Mouse (Mus musculus): ENCODE measurements around the gene Ubxn11.
"Not testable (repeated sequence)": the region's sequence is repeated elsewhere in the genome, so short reads cannot be mapped to it uniquely, and the experiment has no call there.

Gene Ubxn11

GRCm38 (mm10) chr4:134136280-134136926 lies 34.0 kb downstream of the Ubxn11 start:
- intact Hi-C loops (cut with DNase I) = no loop called here

- intact Hi-C loops (cut with DNase I) = no loop called here
These were observed 36.5 kb downstream of the Ubxn11 start for GRCm38 (mm10) chr4:134138857-134139256.

GRCm38 (mm10) chr4:134144297-134144696 lies 41.9 kb downstream of the Ubxn11 start:
- intact Hi-C loops (cut with DNase I) = not testable (repeated sequence)

DNA sequence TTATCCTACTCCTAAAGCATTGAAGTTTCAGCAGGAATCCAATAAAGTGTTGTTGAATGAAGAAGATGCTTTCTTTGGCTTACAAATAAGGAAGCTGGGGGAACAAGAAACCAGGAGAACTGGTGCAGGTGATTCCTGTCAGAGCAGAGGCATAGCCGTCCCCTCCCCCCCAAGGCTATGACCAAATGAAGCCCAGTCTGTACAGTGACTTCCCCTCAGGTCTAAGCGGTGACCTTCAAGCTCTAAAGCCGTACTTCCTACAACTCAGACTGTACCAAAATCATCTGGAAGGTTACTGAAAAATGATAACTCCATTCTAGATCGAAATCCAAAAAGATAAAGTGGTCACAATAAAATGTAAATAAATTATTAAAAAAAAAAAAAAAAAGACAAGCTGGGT lies 47.0 kb downstream of the Ubxn11 start:
- intact Hi-C loops (cut with DNase I) = no loop called here

- intact Hi-C loops (cut with DNase I) = no loop called here
These were observed 49.7 kb downstream of the Ubxn11 start for GRCm38 (mm10) chr4:134152112-134152511.

GRCm38 (mm10) chr4:134153656-134154055 lies 51.3 kb downstream of the Ubxn11 start:
- intact Hi-C loops (cut with DNase I) = no loop called here

DNA sequence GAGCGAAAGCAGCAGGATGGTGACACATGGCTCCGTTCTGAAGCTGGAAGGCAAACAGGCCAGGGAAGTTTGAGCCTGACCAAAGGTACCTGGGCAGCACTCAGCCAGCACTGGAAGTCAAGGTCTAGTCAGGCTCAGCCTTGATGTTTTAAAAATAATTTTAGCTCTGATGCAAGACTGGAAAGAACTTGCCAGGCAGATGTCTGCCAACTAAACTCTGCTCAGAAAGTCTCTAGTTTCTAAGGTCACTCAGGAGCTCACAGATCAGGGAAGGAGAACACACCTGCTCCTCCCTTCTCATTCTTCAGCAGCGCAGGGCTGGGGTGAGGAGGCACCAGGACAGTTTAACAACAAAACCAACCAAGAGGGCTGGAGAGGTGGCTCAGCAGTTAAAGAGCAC lies 52.0 kb downstream of the Ubxn11 start:
- intact Hi-C loops (cut with DNase I) = no loop called here

DNA sequence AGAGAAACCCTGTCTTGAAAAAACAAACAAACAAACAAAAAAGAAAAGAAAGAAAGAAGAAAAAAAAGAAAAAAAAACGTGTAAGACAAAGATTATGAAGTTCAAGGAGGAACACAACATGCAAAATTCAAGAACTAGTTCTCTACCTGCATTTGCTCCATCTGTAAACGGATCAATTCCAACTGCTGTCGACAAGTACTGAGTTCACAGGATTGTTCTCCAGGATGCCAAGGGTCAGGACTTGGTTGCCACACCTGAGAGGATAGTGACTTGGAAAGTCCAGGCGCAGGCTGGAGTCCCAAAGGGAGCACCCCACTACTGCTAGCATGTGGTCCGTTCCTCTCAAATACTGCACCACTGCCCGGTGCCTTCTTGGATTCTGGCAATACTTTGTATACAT lies 53.2 kb downstream of the Ubxn11 start:
- intact Hi-C loops (cut with DNase I) = no loop called here

- intact Hi-C loops (cut with DNase I) = no loop called here
These were observed 53.6 kb downstream of the Ubxn11 start for GRCm38 (mm10) chr4:134155961-134156465.

GRCm38 (mm10) chr4:134156744-134157143 lies 54.4 kb downstream of the Ubxn11 start:
- intact Hi-C loops (cut with DNase I) = no loop called here

- intact Hi-C loops (cut with DNase I) = no loop called here
These were observed 55.2 kb downstream of the Ubxn11 start for GRCm38 (mm10) chr4:134157558-134157957.

DNA sequence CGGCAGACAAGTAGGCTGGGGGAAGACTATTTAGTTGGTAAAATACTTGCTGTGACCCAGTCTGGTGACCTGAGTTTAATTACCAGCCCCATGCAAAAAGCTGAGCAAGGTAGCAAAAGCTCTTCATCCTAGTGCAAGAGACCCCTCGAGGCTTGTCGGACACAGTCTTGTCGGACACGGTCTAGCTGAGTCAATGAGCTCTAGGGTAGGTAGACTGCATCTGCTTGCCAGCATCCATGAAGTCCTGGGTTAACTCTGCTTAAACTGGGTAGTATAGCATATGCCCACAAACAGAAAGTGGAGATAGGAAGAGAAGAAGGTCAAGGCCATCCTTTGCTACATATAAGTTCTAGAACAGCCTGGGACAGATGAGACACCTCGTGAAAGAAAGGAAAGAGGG lies 56.4 kb downstream of the Ubxn11 start:
- intact Hi-C loops (cut with DNase I) = no loop called here

DNA sequence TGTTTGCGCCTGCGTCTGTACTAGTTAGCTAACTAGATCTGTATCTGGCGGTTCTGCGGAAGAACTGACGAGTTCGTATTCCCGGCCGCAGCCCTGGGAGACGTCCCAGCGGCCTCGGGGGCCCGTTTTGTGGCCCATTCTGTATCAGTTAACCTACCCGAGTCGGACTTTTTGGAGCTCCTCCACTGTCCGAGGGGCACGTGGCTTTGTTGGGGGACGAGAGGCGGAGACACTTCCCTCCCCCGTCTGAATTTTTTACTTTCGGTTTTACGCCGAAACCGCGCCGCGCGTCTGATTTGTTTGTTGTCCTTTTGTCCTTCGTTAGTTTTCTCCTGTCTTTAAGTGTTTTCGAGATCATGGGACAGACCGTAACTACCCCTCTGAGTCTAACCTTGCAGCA lies 57.7 kb downstream of the Ubxn11 start:
- intact Hi-C loops (cut with DNase I) = not testable (repeated sequence)

DNA sequence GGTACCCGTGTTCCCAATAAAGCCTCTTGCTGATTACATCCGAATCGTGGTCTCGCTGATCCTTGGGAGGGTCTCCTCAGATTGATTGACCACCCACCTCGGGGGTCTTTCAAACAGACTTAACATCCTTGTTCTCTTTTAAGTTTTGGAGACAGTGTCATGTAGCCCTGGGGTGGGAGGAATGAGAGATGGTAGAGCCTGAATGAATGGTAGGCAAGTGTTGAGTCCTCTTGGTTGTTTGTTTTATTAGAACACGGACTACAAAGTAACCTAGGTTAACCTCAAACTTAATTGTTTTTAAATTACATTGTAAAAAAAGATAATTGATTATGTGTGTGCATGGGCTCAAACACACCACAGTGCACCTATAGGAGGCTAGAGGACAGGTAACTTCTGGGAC lies 62.2 kb downstream of the Ubxn11 start:
- intact Hi-C loops (cut with DNase I) = no loop called here

- intact Hi-C loops (cut with DNase I) = no loop called here
These were observed 62.7 kb downstream of the Ubxn11 start for GRCm38 (mm10) chr4:134165024-134165423.

- intact Hi-C loops (cut with DNase I) = no loop called here
These were observed 63.4 kb downstream of the Ubxn11 start for GRCm38 (mm10) chr4:134165548-134166465.

DNA sequence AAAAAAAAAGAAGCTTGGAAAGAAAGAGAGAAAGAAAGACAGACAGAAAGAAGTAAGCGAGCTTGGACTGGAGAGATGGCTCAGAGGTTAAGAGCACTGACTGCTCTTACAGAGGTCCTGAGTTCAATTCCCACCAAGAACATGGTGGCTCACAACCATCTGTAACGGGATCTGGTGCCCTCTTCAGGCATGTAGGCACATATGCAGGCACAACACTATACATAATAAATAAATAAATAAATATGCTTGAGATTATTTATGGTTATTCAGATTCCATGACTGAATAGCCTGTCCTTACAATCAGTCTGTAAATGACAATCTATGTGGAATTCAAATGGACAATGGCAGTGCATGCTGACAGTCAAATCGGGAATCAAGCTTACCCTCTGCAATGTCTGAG lies 64.5 kb downstream of the Ubxn11 start:
- intact Hi-C loops (cut with DNase I) = no loop called here

DNA sequence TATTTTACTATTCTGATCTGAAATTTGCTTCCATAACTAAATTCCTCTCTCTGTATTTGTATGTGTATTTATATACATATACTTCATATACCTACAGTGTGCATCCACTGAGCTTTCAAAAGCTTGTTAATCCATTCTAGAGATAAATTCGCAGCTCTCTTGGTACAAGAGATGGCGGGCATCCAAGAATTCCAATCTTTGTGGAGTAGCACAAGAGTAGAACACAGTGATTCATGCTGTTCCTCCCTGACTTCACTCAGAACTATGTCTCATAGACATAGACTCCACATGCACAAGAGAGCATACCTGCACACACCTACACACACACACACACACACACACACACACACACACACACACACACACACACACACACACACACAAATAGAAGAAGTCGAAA lies 70.0 kb downstream of the Ubxn11 start:
- intact Hi-C loops (cut with DNase I) = no loop called here

Measured in adrenal gland (tissue).